Mouse (Mus musculus): ENCODE measurements at regions not wholly inside any gene's neighbourhood (a gene's known extent, or its start where the extent isn't known, plus 50 kb on each side); places are given as distances from the start of the nearest gene placed in this dataset.

- no peak for DNase-seq (ENCODE audit: low spot score in 2 of 2)
Measured at GRCm38 (mm10) chr7:83161226-83161625, 294.1 kb downstream of the Mex3b start.

- no peak for DNase-seq (ENCODE audit: low spot score in 2 of 2)
Measured at GRCm38 (mm10) chr7:83162868-83163267, 295.7 kb downstream of the Mex3b start.

- DNase-seq (ENCODE audit: low spot score in 2 of 2): no peak
Measured at GRCm38 (mm10) chr7:83179403-83179802, 312.3 kb downstream of the Mex3b start.

GRCm38 (mm10) chr7:83186341-83186740, 319.2 kb downstream of the Mex3b start:
- no peak for DNase-seq (ENCODE audit: low spot score in 2 of 2)

GRCm38 (mm10) chr7:83195896-83196537, 328.9 kb downstream of the Mex3b start:
- DNase-seq (ENCODE audit: low spot score in 2 of 2): no peak

- no peak for DNase-seq (ENCODE audit: low spot score in 2 of 2)
Measured at GRCm38 (mm10) chr7:83197490-83197889, 330.4 kb downstream of the Mex3b start.

- DNase-seq (ENCODE audit: low spot score in 2 of 2): no peak
Measured at GRCm38 (mm10) chr7:83201126-83201686, 334.1 kb downstream of the Mex3b start.

GRCm38 (mm10) chr7:83201768-83202493, 334.8 kb downstream of the Mex3b start:
- DNase-seq (ENCODE audit: low spot score in 2 of 2): peak; percentile 44 to 49

GRCm38 (mm10) chr7:83203311-83204012, 336.3 kb downstream of the Mex3b start:
- DNase-seq (ENCODE audit: low spot score in 2 of 2): no peak

GRCm38 (mm10) chr7:83204013-83204365, 336.9 kb downstream of the Mex3b start:
- no peak for DNase-seq (ENCODE audit: low spot score in 2 of 2)

- no peak for DNase-seq (ENCODE audit: low spot score in 2 of 2)
Measured at GRCm38 (mm10) chr7:83204701-83205100, 337.6 kb downstream of the Mex3b start.

GRCm38 (mm10) chr7:83206999-83207398, 339.9 kb downstream of the Mex3b start:
- DNase-seq (ENCODE audit: low spot score in 2 of 2): no peak

GRCm38 (mm10) chr7:83211611-83212010, 344.5 kb downstream of the Mex3b start:
- DNase-seq (ENCODE audit: low spot score in 2 of 2): no peak

- no peak for DNase-seq (ENCODE audit: low spot score in 2 of 2)
Measured at GRCm38 (mm10) chr7:83222029-83222722, 355.0 kb downstream of the Mex3b start.

GRCm38 (mm10) chr7:83227262-83228108, 357.2 kb upstream of the Tmc3 start:
- no peak for DNase-seq (ENCODE audit: low spot score in 2 of 2)

GRCm38 (mm10) chr7:83230496-83231325, 354.0 kb upstream of the Tmc3 start:
- DNase-seq (ENCODE audit: low spot score in 2 of 2): no peak

GRCm38 (mm10) chr7:83235659-83236058, 349.1 kb upstream of the Tmc3 start:
- no peak for DNase-seq (ENCODE audit: low spot score in 2 of 2)

GRCm38 (mm10) chr7:83237336-83237735, 347.4 kb upstream of the Tmc3 start:
- DNase-seq (ENCODE audit: low spot score in 2 of 2): no peak

- DNase-seq (ENCODE audit: low spot score in 2 of 2): no peak
Measured at GRCm38 (mm10) chr7:83238091-83238490, 346.6 kb upstream of the Tmc3 start.

GRCm38 (mm10) chr7:83242233-83242632, 342.5 kb upstream of the Tmc3 start:
- DNase-seq (ENCODE audit: low spot score in 2 of 2): no peak
